In the genomic region with DNA sequence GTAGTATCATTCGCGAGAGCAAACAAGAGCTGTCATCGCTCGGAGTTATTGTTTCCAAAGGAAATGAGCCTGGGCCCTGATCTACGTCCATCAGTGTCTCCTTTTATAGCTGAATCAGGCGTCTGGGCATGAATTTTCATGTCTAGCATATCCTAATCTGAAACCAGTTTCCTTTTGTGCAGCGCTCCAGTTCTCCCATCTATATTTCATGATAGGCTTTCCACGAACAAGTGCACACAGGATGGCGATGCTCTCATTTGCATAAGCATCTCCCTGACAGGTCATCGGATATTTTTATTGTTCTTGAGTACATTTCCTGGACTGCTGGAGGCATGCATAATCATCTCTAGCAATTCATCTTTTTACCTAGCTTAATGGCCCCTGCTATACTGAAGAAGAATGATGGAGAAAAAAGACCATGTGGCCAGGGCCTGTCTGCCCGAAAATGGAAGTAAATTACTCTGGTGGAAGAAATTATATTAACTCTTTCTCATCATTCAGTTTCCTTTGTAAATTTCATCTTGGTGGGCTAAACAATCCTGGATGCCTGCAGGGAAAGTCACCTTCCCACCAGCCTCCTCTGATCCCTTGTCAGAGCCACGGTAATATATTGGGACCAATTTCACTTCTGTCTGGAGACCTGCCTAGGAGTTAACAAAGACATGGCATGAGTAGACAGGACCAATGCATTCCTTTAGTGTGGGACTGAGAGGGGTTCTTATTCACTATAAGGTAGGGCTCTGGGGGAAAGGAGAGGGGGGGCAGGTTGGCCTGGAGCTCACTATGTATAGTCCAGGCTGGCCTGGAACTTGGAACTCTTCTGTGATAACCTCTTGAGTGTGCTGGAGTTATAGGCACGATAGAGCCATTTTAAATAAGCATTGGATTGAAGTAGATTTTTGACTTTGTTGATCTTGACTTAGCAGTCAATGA, we compare ENCODE assay signal across 16 mouse cellular contexts. TPM values are rescaled to one million over a fixed set of nuclear protein-coding genes. Genes with fewer than 3 reads are reported as not detected.
DNase-seq lines count a peak whose midpoint lies in the region; ATAC-seq and TF ChIP-seq lines count a peak whose summit lies in the region.
"Had no signal": no experiment of that assay in that cellular context is flagged by ENCODE, and none has a peak within 500 bp of the region (broad histone marks: within the 10 kb centered on the region; RNA-seq: fewer than 3 reads in every experiment).

No protein-coding gene starts in this region.

- no peak overlapping the region for H3K27ac ChIP-seq in heart, embryonic 14.5 days (replicated peaks in 1 of 2; ENCODE audit: control insufficient read depth in 1 of 2, insufficient read depth in 1 of 2, low read depth in 2 of 2, low read length in 2 of 2)
- peak overlapping the region; percentile 80 for H3K27ac ChIP-seq in midbrain, embryonic 13.5 days
- no peak overlapping the region for H3K27ac ChIP-seq in midbrain, embryonic 11.5 days (ENCODE audit: low read depth, low read length)
- H3K27ac ChIP-seq in midbrain, embryonic 15.5 days: peak overlapping the region; percentile 44; the same call in 1 of the 2 replicates
- H3K27ac ChIP-seq in left cerebral cortex, adult 2 months: no peak overlapping the region
- H3K27ac ChIP-seq: embryonic facial prominence, embryonic 13.5 days; kidney, embryonic 15.5 days; layer of hippocampus, adult 2 months; liver, embryonic 13.5 days had no signal

- ATAC-seq in heart, embryonic 14.5 days (ENCODE audit: insufficient number of reproducible peaks, insufficient read depth, low FRiP score, low read depth): no peak
- ATAC-seq in midbrain, embryonic 13.5 days: peak; percentile 70
- ATAC-seq in midbrain, embryonic 11.5 days (ENCODE audit: low FRiP score): no peak
- ATAC-seq in midbrain, embryonic 15.5 days (replicated peaks): peak; percentile 86; the same call in 1 of the 2 replicates

- no peak for DNase-seq in heart, postnatal 4 days
- no peak for DNase-seq in midbrain, embryonic 11.5 days (ENCODE audit: low spot score, missing footprints)
- DNase-seq in retina, embryonic 14.5 days (ENCODE audit: low spot score): peak; percentile 25
- DNase-seq in left cerebral cortex, adult 2 months (ENCODE audit: extremely low spot score in 1 of 2, low spot score in 2 of 2): no peak
- no peak for DNase-seq in testis, postnatal 10 days (ENCODE audit: low spot score)
- DNase-seq: cerebellum, adult 2 months; liver, embryonic 13.5 days; lung, postnatal 10 days; right cerebral cortex, postnatal 25 days; thymus, adult 18-20 months had no signal

- WGBS in heart, embryonic 14.5 days: 53% methylated on average over 13 of the region's 13 CpGs
- 63% methylated on average over 13 of the region's 13 CpGs for WGBS in midbrain, embryonic 13.5 days
- WGBS in midbrain, embryonic 11.5 days: 85% methylated on average over 13 of the region's 13 CpGs
- WGBS in midbrain, embryonic 15.5 days: 56% methylated on average over 13 of the region's 13 CpGs

- no peak for TF ChIP-seq CTCF in left cerebral cortex, adult 2 months (IDR thresholded peaks at IDR 0.05)

- intact Hi-C loops in left cerebral cortex, adult 2 months (cut with DNase I): no loop called here

- H3K9ac ChIP-seq in heart, embryonic 14.5 days (ENCODE audit: low read length): peak overlapping the region; percentile 42; the same call in 1 of the 2 replicates
- H3K9ac ChIP-seq in midbrain, embryonic 13.5 days (replicated peaks): no peak overlapping the region
- no peak overlapping the region for H3K9ac ChIP-seq in midbrain, embryonic 11.5 days (ENCODE audit: low read length)
- H3K9ac ChIP-seq in midbrain, embryonic 15.5 days: no peak overlapping the region
- H3K9ac ChIP-seq: embryonic facial prominence, embryonic 13.5 days; kidney, embryonic 15.5 days; liver, embryonic 13.5 days had no signal

- no peaks in the 10 kb centered on the region for H3K27me3 ChIP-seq in heart, embryonic 14.5 days (ENCODE audit: control insufficient read depth, insufficient read depth, low read length)
- no peaks in the 10 kb centered on the region for H3K27me3 ChIP-seq in midbrain, embryonic 13.5 days
- no peaks in the 10 kb centered on the region for H3K27me3 ChIP-seq in midbrain, embryonic 11.5 days (ENCODE audit: control insufficient read depth, insufficient read depth, low read length)
- no peaks in the 10 kb centered on the region for H3K27me3 ChIP-seq in midbrain, embryonic 15.5 days (replicated peaks)
- H3K27me3 ChIP-seq: embryonic facial prominence, embryonic 13.5 days; kidney, embryonic 15.5 days; liver, embryonic 13.5 days had no signal

- peaks cover 6 to 17% of the 10 kb centered on the region in 2 experiments for H3K4me1 ChIP-seq in heart, embryonic 14.5 days (ENCODE audit: control insufficient read depth in 2 of 2, insufficient read depth in 2 of 2, low read length in 2 of 2)
- H3K4me1 ChIP-seq in midbrain, embryonic 13.5 days (replicated peaks): peaks cover 7% of the 10 kb centered on the region
- no peaks in the 10 kb centered on the region for H3K4me1 ChIP-seq in midbrain, embryonic 11.5 days (ENCODE audit: control insufficient read depth, insufficient read depth, low read length)
- 0 out of 2 replicates have a peak, but pooled peaks cover 5% of the 10 kb centered on the region for H3K4me1 ChIP-seq in midbrain, embryonic 15.5 days

- H3K4me2 ChIP-seq in heart, embryonic 14.5 days (ENCODE audit: low read length): peak overlapping the region; percentile 39; the same call in 1 of the 2 replicates
- no peak overlapping the region for H3K4me2 ChIP-seq in midbrain, embryonic 13.5 days (replicated peaks)
- H3K4me2 ChIP-seq in midbrain, embryonic 11.5 days: no peak overlapping the region
- no peak overlapping the region for H3K4me2 ChIP-seq in midbrain, embryonic 15.5 days
- H3K4me2 ChIP-seq: embryonic facial prominence, embryonic 13.5 days; kidney, embryonic 15.5 days had no signal

- H3K4me3 ChIP-seq in heart, embryonic 14.5 days (ENCODE audit: control insufficient read depth in 1 of 2, insufficient read depth in 1 of 2, low read depth in 1 of 2, low read length in 2 of 2): no peak overlapping the region
- no peak overlapping the region for H3K4me3 ChIP-seq in midbrain, embryonic 13.5 days (replicated peaks)
- no peak overlapping the region for H3K4me3 ChIP-seq in midbrain, embryonic 11.5 days (ENCODE audit: low read depth, low read length)
- no peak overlapping the region for H3K4me3 ChIP-seq in midbrain, embryonic 15.5 days
- H3K4me3 ChIP-seq in left cerebral cortex, adult 2 months: no peak overlapping the region
- H3K4me3 ChIP-seq: embryonic facial prominence, embryonic 13.5 days; kidney, embryonic 15.5 days; layer of hippocampus, adult 2 months; liver, embryonic 13.5 days had no signal

- H3K36me3 ChIP-seq in heart, embryonic 14.5 days (ENCODE audit: control insufficient read depth, insufficient read depth, low read length): no peaks in the 10 kb centered on the region
- H3K36me3 ChIP-seq in midbrain, embryonic 13.5 days: no peaks in the 10 kb centered on the region
- no peaks in the 10 kb centered on the region for H3K36me3 ChIP-seq in midbrain, embryonic 11.5 days (ENCODE audit: control insufficient read depth, insufficient read depth, low read length)
- no peaks in the 10 kb centered on the region for H3K36me3 ChIP-seq in midbrain, embryonic 15.5 days (replicated peaks)
- H3K36me3 ChIP-seq: embryonic facial prominence, embryonic 13.5 days; kidney, embryonic 15.5 days; liver, embryonic 13.5 days had no signal

- no peaks in the 10 kb centered on the region for H3K9me3 ChIP-seq in heart, embryonic 14.5 days (ENCODE audit: control insufficient read depth, low read length)
- H3K9me3 ChIP-seq in midbrain, embryonic 13.5 days: peaks cover 3% of the 10 kb centered on the region; the same call in 1 of the 2 replicates
- no peaks in the 10 kb centered on the region for H3K9me3 ChIP-seq in midbrain, embryonic 11.5 days (ENCODE audit: control insufficient read depth, low read length)
- no peaks in the 10 kb centered on the region for H3K9me3 ChIP-seq in midbrain, embryonic 15.5 days
- H3K9me3 ChIP-seq: embryonic facial prominence, embryonic 13.5 days; kidney, embryonic 15.5 days; liver, embryonic 13.5 days had no signal

RNA-seq across cellular contexts. Expression of a gene that starts 21.4 kb away (rescaled TPM):
- polyA plus RNA-seq in heart, embryonic 14.5 days (2014; fragmentation: Nextera tagmentation; extraction: Ambion mirVana): 4.4 and 5.8 TPM in 2 replicates
- 10 to 100 TPM; 37.7 to 39.9 TPM for total RNA-seq in heart, postnatal 4 days (2021)
- 0.68 and 0.78 TPM in 2 replicates for polyA plus RNA-seq in midbrain, embryonic 13.5 days (2015; fragmentation: Nextera tagmentation; extraction: Ambion mirVana)
- 0.51 and 0.55 TPM in 2 replicates for polyA plus RNA-seq in midbrain, embryonic 11.5 days (2014; fragmentation: Nextera tagmentation; extraction: Ambion mirVana)
- polyA plus RNA-seq in midbrain, embryonic 15.5 days (2015; fragmentation: Nextera tagmentation; extraction: Ambion mirVana): 0.77 and 1.4 TPM in 2 replicates
- total RNA-seq in left cerebral cortex, adult 2 months (2021): 1 to 10 TPM; 1.4 to 2.1 TPM

Comparison
In these comparisons a context has a peak if more than half of its experiments do, and no peak if none do; other contexts are left out.
1. ATAC-seq: peak in midbrain, embryonic 13.5 days (single experiment) and midbrain, embryonic 15.5 days (single experiment); none in heart, embryonic 14.5 days (single experiment) and midbrain, embryonic 11.5 days (single experiment).
2. H3K27ac ChIP-seq: peak in midbrain, embryonic 13.5 days (single experiment) and midbrain, embryonic 15.5 days (single experiment); none in heart, embryonic 14.5 days (0 of 2), midbrain, embryonic 11.5 days (single experiment) and left cerebral cortex, adult 2 months (single experiment).